Mouse (Mus musculus) liver, postnatal 0 days (tissue): ENCODE results near the gene Chrna10.

Experiments
- CTCF ChIP-seq: sonication (generic); IDR thresholded peaks from 2 replicates; pipeline ENCODE4 v1.5.1; 2016; ENCODE audit warnings: antibody characterized with exemption, low read depth
- EP300 ChIP-seq: IDR thresholded peaks from 2 replicates; pipeline ENCODE4 v1.6.1; 2016; ENCODE audit warnings: antibody characterized with exemption, low read depth, mild to moderate bottlenecking

DNA sequence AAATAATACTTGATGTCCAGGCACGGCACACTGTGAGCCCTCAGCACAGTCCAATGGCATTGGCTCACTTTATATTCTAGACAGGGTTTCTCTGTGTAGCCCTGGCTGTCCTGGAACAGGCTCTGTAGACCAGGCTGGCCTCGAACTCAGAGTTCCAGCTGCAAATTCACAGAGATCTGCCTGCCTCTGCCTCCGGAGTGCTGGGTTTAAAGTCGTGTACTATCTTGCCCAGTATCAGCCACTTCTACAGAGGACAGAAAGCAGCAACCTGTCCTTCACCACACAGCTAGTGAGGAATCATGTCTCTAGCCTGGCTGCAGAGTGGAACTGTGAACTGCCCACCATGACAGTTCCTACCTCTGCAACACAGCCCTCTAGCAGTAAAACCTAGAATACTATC lies 6.9 kb downstream of the Chrna10 start:
- TF ChIP-seq CTCF, result no peak
- TF ChIP-seq EP300, result no peak
